Mouse (Mus musculus) embryo, embryonic 11 days (tissue): ENCODE results near the gene Cradd.

Source experiments
- DNase-seq: peaks from one replicate; pipeline ENCODE4 v3.0.0-alpha.2; 2015

The Cradd gene

GRCm38 (mm10) chr10:95195719-95196118 is 128.2 kb downstream of the Cradd start:
- no peak for DNase-seq

- DNase-seq, result no peak
Measured at GRCm38 (mm10) chr10:95194776-95195175, 129.2 kb downstream of the Cradd start.

- DNase-seq, result peak; percentile 59
Measured at GRCm38 (mm10) chr10:95193875-95194281, 130.1 kb downstream of the Cradd start.

GRCm38 (mm10) chr10:95191881-95192280 is 132.1 kb downstream of the Cradd start:
- no peak for DNase-seq

- DNase-seq, result no peak
Measured at GRCm38 (mm10) chr10:95191151-95191655, 132.7 kb downstream of the Cradd start.

- DNase-seq, result no peak
Measured at GRCm38 (mm10) chr10:95189550-95190211, 134.3 kb downstream of the Cradd start.

GRCm38 (mm10) chr10:95184210-95184609 is 139.7 kb downstream of the Cradd start:
- no peak for DNase-seq

- no peak for DNase-seq
Measured at GRCm38 (mm10) chr10:95183051-95183450, 140.9 kb downstream of the Cradd start.

- DNase-seq, result no peak
Measured at GRCm38 (mm10) chr10:95182405-95182804, 141.5 kb downstream of the Cradd start.

- DNase-seq, result peak; percentile 55
Measured at GRCm38 (mm10) chr10:95181553-95181952, 142.4 kb downstream of the Cradd start.

- DNase-seq, result no peak
Measured at GRCm38 (mm10) chr10:95180900-95181299, 143.0 kb downstream of the Cradd start.

GRCm38 (mm10) chr10:95180177-95180576 is 143.8 kb downstream of the Cradd start:
- DNase-seq, result no peak

GRCm38 (mm10) chr10:95178785-95179184 is 145.1 kb downstream of the Cradd start:
- no peak for DNase-seq

GRCm38 (mm10) chr10:95175423-95176120 is 148.4 kb downstream of the Cradd start:
- DNase-seq, result no peak

GRCm38 (mm10) chr10:95174260-95174659 is 149.7 kb downstream of the Cradd start:
- no peak for DNase-seq

- DNase-seq, result no peak
Measured at GRCm38 (mm10) chr10:95170721-95171354, 153.1 kb downstream of the Cradd start.

- DNase-seq, result no peak
Measured at GRCm38 (mm10) chr10:95164949-95165348, 159.0 kb downstream of the Cradd start.

GRCm38 (mm10) chr10:95162691-95163374 is 161.1 kb downstream of the Cradd start:
- DNase-seq, result no peak

- no peak for DNase-seq
Measured at GRCm38 (mm10) chr10:95159675-95160256, 164.2 kb downstream of the Cradd start.

- DNase-seq, result no peak
Measured at GRCm38 (mm10) chr10:95156410-95156809, 167.5 kb downstream of the Cradd start.

- no peak for DNase-seq
Measured at GRCm38 (mm10) chr10:95154675-95155074, 169.3 kb downstream of the Cradd start.

GRCm38 (mm10) chr10:95153224-95153623 is 170.7 kb downstream of the Cradd start:
- DNase-seq, result no peak

- no peak for DNase-seq
Measured at GRCm38 (mm10) chr10:95152503-95152989, 171.4 kb downstream of the Cradd start.
